Mouse (Mus musculus) heart, adult 2 months (tissue): ENCODE data around the gene Zfp1. TPM values are rescaled to one million over a fixed set of nuclear protein-coding genes. Genes with fewer than 3 reads are reported as not detected.
A peak's percentile ranks its signal among the peaks of the same experiment; 100 is the strongest.

Source experiments
- DNase-seq, 2 experiments: peaks; one replicate each; pipeline ENCODE4 v3.0.0; 2021
- H3K27ac ChIP-seq: fragments of 200-600 bp; 2 replicates; pipeline ENCODE4 v1.8.1; 2022
- H3K27me3 ChIP-seq: fragments of 200-500 bp; 2 replicates; pipeline ENCODE4 v1.6.1; 2012; ENCODE audit warnings: mild to moderate bottlenecking, low read length, inconsistent platforms, mixed read lengths; ENCODE audit not compliant: control insufficient read depth, insufficient read depth
- H3K36me3 ChIP-seq: fragments of 200-500 bp; 2 replicates; pipeline ENCODE4 v1.6.1; 2012; ENCODE audit warnings: low read length, inconsistent platforms; ENCODE audit not compliant: control insufficient read depth, insufficient read depth
- H3K4me1 ChIP-seq: fragments of 200-500 bp; 2 replicates; pipeline ENCODE4 v1.6.1; 2011; ENCODE audit warnings: low read length; ENCODE audit not compliant: control insufficient read depth, insufficient read depth
- H3K4me3 ChIP-seq: fragments of 200-600 bp; 2 replicates; pipeline ENCODE4 v1.8.1; 2022
- H3K79me2 ChIP-seq: fragments of 200-500 bp; replicated peaks from 2 replicates; pipeline ENCODE4 v1.6.1; 2012; ENCODE audit warnings: mild to moderate bottlenecking, inconsistent platforms, low read length, moderate library complexity, mixed read lengths; ENCODE audit not compliant: control insufficient read depth, insufficient read depth
- H3K9ac ChIP-seq: fragments of 200-500 bp; 2 replicates; pipeline ENCODE4 v1.6.1; 2012; ENCODE audit warnings: low read depth, mild to moderate bottlenecking, control low read depth, inconsistent platforms, low read length, mixed read lengths
- CTCF ChIP-seq: fragments of 200-600 bp; IDR thresholded peaks from 2 replicates; pipeline ENCODE4 v1.8.1; 2022; ENCODE audit warnings: antibody characterized with exemption, mild to moderate bottlenecking, moderate library complexity
- EP300 ChIP-seq: fragments of 200-500 bp; IDR thresholded peaks from 2 replicates; pipeline ENCODE4 v1.6.1; 2011; ENCODE audit warnings: low read depth, low read length, control low read depth; ENCODE audit not compliant: insufficient read depth
- POLR2A ChIP-seq: fragments of 200-500 bp; IDR thresholded peaks from 2 replicates; pipeline ENCODE4 v1.6.1; 2011; ENCODE audit warnings: mild to moderate bottlenecking, low read depth, low read length, control low read depth; ENCODE audit not compliant: insufficient read depth
- WGBS: fragments of 180-500 bp; shearing (Covaris S2); methylation state at CpG from one replicate; pipeline ENCODE4 v1.1.7; 2018; 5-methylcytosine and 5-hydroxymethylcytosine counted together
- intact Hi-C: fragments of 180-260 bp; cut with DNase I; formaldehyde crosslinking; loops from one replicate; pipeline ENCODE4 v1.15.1; 2025
- polyA plus RNA-seq: library from polyadenylated mRNA; depleted of rRNA; stranded (reverse); fragments of >200 nt; gene quantifications from 2 replicates; pipeline ENCODE4 v1.2.3, GENCODE M21; 2012
- total RNA-seq, 2 experiments: library from RNA; stranded (reverse); gene quantifications; 2 replicates each; pipeline ENCODE4 v1.2.3; 2021

Gene Zfp1
- total and polyA plus RNA-seq, 3 experiments, result 4.3 to 7.6 (median 6.3) TPM

DNA sequence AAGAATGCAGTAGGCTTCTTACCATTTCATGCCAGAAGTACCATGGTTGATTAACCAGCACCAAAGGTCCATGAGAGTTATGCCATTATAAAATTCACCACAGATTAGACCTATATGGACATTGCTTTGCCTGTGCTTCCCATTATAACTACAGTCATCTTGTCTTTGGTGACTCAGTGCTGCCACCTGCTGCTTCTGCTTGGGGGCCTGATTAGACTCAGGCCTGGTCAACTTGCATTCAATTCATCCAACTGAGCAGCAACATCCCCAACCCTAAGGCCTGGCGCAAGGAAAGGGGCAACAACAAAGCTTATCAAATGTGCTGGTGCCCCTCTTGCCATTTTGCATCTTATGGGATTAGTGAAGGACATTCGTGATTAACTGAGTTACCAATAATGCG is 19.3 kb downstream of the Zfp1 start:
- H3K4me3 ChIP-seq, result no peak overlapping the region
- peaks cover 5% of the 10 kb centered on the region; the same call in 1 of the 2 replicates for H3K36me3 ChIP-seq
- DNase-seq, result peak; percentile 78 to 87
- 85% methylated on average over 3 of the region's 3 CpGs for WGBS
- intact Hi-C loops, result loop anchor here (1.0 to 5.0 kb wide), 5 partner anchors 36 to 319 kb away; no protein-coding TSS in a partner anchor
- peak; percentile 94; the same call in 1 of the 2 replicates for TF ChIP-seq CTCF
- peak; percentile 78 for TF ChIP-seq EP300
- no peak for TF ChIP-seq POLR2A
- H3K79me2 ChIP-seq, result peaks cover under 1% of the 10 kb centered on the region; the same call in 1 of the 2 replicates
- H3K27ac ChIP-seq, result no peak overlapping the region
- no peak overlapping the region for H3K9ac ChIP-seq
- no peaks in the 10 kb centered on the region for H3K27me3 ChIP-seq
- peaks cover 10% of the 10 kb centered on the region for H3K4me1 ChIP-seq

DNA sequence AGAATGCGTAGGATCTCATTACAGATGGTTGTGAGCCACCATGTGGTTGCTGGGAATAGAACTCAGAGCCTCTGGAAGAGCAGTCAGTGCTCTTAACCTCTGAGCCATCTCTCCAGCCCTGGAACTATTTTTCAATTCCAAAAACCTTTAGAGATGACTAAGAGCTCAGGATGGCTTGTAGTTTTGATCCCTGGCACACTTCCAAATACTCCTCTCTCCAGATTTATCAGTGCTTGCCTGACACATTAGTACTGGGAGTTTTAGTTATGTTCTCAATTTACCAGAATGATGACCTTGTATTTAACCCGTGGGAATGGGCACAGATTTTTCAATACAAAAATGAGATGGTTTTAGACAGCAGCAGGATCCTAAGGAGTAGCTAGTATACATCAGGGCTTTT is 23.6 kb downstream of the Zfp1 start:
- DNase-seq, result no peak
- Histone ChIP-seq H3K27me3 (no peaks in the 10 kb centered on the region), H3K9ac (no peak overlapping the region), H3K4me1 (no peaks in the 10 kb centered on the region), H3K36me3 (no peaks in the 10 kb centered on the region), H3K4me3 (no peak overlapping the region), H3K27ac (no peak overlapping the region), H3K79me2 (no peaks in the 10 kb centered on the region)
- 71% methylated on average over 2 of the region's 2 CpGs for WGBS
- intact Hi-C loops, result no loop called here
- TF ChIP-seq EP300 (no peak), POLR2A (no peak), CTCF (no peak)

GRCm38 (mm10) chr8:111676237-111676636 is 33.0 kb downstream of the Zfp1 start:
- no peak for DNase-seq
- H3K79me2 ChIP-seq, result no peaks in the 10 kb centered on the region
- WGBS, result 80% methylated on average over 8 of the region's 8 CpGs

GRCm38 (mm10) chr8:111678111-111678510 is 34.9 kb downstream of the Zfp1 start:
- H3K4me3 ChIP-seq, result no peak overlapping the region
- 13% methylated on average over 3 of the region's 3 CpGs for WGBS

More at GRCm38 (mm10) chr8:111676237-111676636, 33.0 kb downstream of the Zfp1 start:
- Histone ChIP-seq H3K4me3 (no peak overlapping the region), H3K27ac (no peak overlapping the region), H3K9ac (no peak overlapping the region), H3K36me3 (no peaks in the 10 kb centered on the region), H3K4me1 (no peaks in the 10 kb centered on the region), H3K27me3 (no peaks in the 10 kb centered on the region)
- intact Hi-C loops, result no loop called here
- TF ChIP-seq CTCF (peak; percentile 61), EP300 (no peak)

DNA sequence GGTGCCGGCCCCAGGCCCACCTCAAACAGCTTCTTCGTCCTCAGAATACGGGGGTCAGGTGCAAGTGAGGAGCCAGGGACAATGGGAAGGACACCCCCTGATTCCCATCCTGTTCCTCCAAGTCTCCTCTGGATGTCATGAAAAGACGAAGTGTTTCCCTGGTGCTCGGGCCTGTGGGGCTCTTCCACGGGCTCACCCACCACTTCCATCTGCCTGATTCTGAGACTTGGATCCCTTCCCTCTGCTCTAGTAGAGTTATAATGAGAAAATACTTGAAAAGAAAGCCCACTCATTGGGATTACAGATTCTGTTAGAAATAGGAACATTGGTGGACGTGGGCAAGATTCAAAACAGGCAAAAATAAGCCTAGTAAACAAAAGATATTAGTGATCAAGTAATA is 35.6 kb downstream of the Zfp1 start:
- H3K4me1 ChIP-seq, result no peaks in the 10 kb centered on the region
- WGBS, result 96% methylated on average over 7 of the region's 7 CpGs
- DNase-seq, result no peak
- no peak overlapping the region for H3K27ac ChIP-seq
- no peak overlapping the region for H3K9ac ChIP-seq
- H3K79me2 ChIP-seq, result no peaks in the 10 kb centered on the region
- intact Hi-C loops, result loop anchor here (1.0 to 2.0 kb wide), 2 partner anchors 156 to 198 kb away; partner anchors contain the start of gene Tmem170
- no peaks in the 10 kb centered on the region for H3K27me3 ChIP-seq
- no peak overlapping the region for H3K4me3 ChIP-seq
- no peaks in the 10 kb centered on the region for H3K36me3 ChIP-seq
- TF ChIP-seq EP300 (no peak), CTCF (no peak), POLR2A (no peak)

More at GRCm38 (mm10) chr8:111678111-111678510, 34.9 kb downstream of the Zfp1 start:
- H3K79me2 ChIP-seq, result no peaks in the 10 kb centered on the region
- intact Hi-C loops, result loop anchor here (1.0 to 2.0 kb wide), 2 partner anchors 157 to 199 kb away; partner anchors contain the start of gene Tmem170
- H3K9ac ChIP-seq, result no peak overlapping the region
- no peak overlapping the region for H3K27ac ChIP-seq
- DNase-seq, result peak; percentile 35 to 42
- H3K4me1 ChIP-seq, result no peaks in the 10 kb centered on the region
- no peaks in the 10 kb centered on the region for H3K36me3 ChIP-seq
- no peaks in the 10 kb centered on the region for H3K27me3 ChIP-seq
- no peak for TF ChIP-seq POLR2A
- 0 out of 2 replicates have a peak, but pooled peaks have one; percentile 49 for TF ChIP-seq EP300
- TF ChIP-seq CTCF, result peak; percentile 84

GRCm38 (mm10) chr8:111680423-111681028 is 37.3 kb downstream of the Zfp1 start:
- H3K79me2 ChIP-seq, result no peaks in the 10 kb centered on the region
- intact Hi-C loops, result loop anchor here (2.0 kb wide), 1 partner anchor 28 kb away; no protein-coding TSS in a partner anchor
- H3K4me3 ChIP-seq, result no peak overlapping the region
- no peak overlapping the region for H3K9ac ChIP-seq
- H3K36me3 ChIP-seq, result no peaks in the 10 kb centered on the region
- no peaks in the 10 kb centered on the region for H3K27me3 ChIP-seq
- DNase-seq, result no peak
- WGBS, result 41% methylated on average over 17 of the region's 17 CpGs
- H3K4me1 ChIP-seq, result no peaks in the 10 kb centered on the region
- H3K27ac ChIP-seq, result no peak overlapping the region
- no peak for TF ChIP-seq POLR2A
- peak; percentile 46 for TF ChIP-seq CTCF
- no peak for TF ChIP-seq EP300
